Mouse (Mus musculus) frontal cortex, postnatal 36 days (tissue): ENCODE measurements around the gene Glyatl3.

Experiments
- DNase-seq, 2 experiments: peaks; one replicate each; pipeline ENCODE4 v3.0.0; 2022; ENCODE audit warnings: low spot score in 2 of 2

Glyatl3 gene

DNA sequence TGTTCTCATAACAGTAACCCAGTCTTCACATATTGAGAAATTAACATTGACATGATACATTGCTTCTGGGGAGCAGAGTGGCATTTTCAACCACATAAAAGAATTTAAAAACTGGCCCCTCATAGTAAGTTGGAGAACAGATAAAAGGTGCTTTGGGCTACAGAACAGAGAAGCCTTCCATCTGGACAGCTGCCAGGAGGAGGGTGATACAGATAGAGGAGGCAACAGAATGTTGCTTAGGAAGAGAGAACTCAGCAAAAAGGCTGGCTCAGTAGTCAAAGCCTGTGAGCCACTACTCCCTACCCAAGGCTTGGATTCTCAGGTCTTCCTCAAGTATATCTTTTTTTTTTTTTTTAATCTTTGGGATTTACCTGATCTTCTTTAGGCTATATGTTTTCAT lies 59.1 kb downstream of the Glyatl3 start:
- DNase-seq, result no peak
